Mouse (Mus musculus) MEL (cell line): ENCODE measurements around the gene Olfr1199. TPM values are rescaled to one million over a fixed set of nuclear protein-coding genes. Genes with fewer than 3 reads are reported as not detected.

Experiments
- DNase-seq: peaks from one replicate; pipeline ENCODE4 v3.0.0; 2011; ENCODE audit warnings: low read depth, low spot score
- H3K27ac ChIP-seq: 2 replicates; pipeline ENCODE4 v1.5.1; 2012; ENCODE audit warnings: low read depth, mild to moderate bottlenecking, control low read depth, low read length, moderate library complexity; ENCODE audit not compliant: control insufficient read depth
- H3K27me3 ChIP-seq, 2 experiments: fragments of 150-350 bp in 1 of 2; sonication (generic) in 1 of 2; 2 replicates each; pipeline ENCODE4 v1.6.1; 2012; ENCODE audit warnings: low read length in 2 of 2, mild to moderate bottlenecking in 2 of 2, improper control_type of control experiment in 1 of 2, moderate library complexity in 1 of 2; ENCODE audit not compliant: insufficient read depth in 2 of 2, control insufficient read depth in 1 of 2
- H3K36me3 ChIP-seq, 2 experiments: 2 replicates each; pipeline ENCODE4 v1.6.1; 2012 to 2014; ENCODE audit warnings: low read length in 2 of 2, improper control_type of control experiment in 1 of 2, inconsistent platforms in 1 of 2, mild to moderate bottlenecking in 1 of 2; ENCODE audit not compliant: insufficient read depth in 2 of 2, control insufficient read depth in 1 of 2
- H3K4me1 ChIP-seq, 2 experiments: fragments of 150-350 bp in 1 of 2; sonication (generic) in 1 of 2; 2 replicates each; pipeline ENCODE4 v1.6.1; 2012; ENCODE audit warnings: low read length in 2 of 2, improper control_type of control experiment in 1 of 2, mild to moderate bottlenecking in 1 of 2; ENCODE audit not compliant: insufficient read depth in 2 of 2, control insufficient read depth in 1 of 2
- H3K4me3 ChIP-seq, 2 experiments: fragments of 150-350 bp in 1 of 2; sonication (generic) in 1 of 2; 2 replicates each; pipeline ENCODE4 v1.5.1; 2012; ENCODE audit warnings: low read depth in 2 of 2, low read length in 2 of 2, mild to moderate bottlenecking in 2 of 2, moderate library complexity in 2 of 2, control low read depth in 1 of 2, improper control_type of control experiment in 1 of 2; ENCODE audit not compliant: control insufficient read depth in 1 of 2, insufficient read depth in 1 of 2
- H3K79me2 ChIP-seq: 2 replicates; pipeline ENCODE4 v1.6.1; 2012; ENCODE audit warnings: mild to moderate bottlenecking, low read length, moderate library complexity; ENCODE audit not compliant: control insufficient read depth, poor library complexity, insufficient read depth
- H3K9ac ChIP-seq: 2 replicates; pipeline ENCODE4 v1.6.1; 2012; ENCODE audit warnings: low read depth, mild to moderate bottlenecking, control low read depth, low read length, moderate library complexity; ENCODE audit not compliant: control insufficient read depth, poor library complexity, severe bottlenecking
- H3K9me3 ChIP-seq: fragments of 150-350 bp; sonication (generic); replicated peaks from 2 replicates; pipeline ENCODE4 v1.6.1; 2012; ENCODE audit warnings: mild to moderate bottlenecking, low read length, improper control_type of control experiment, moderate library complexity; ENCODE audit not compliant: insufficient read depth
- BHLHE40 ChIP-seq: IDR thresholded peaks from 2 replicates; pipeline ENCODE4 v1.6.1; 2012; ENCODE audit warnings: low read depth, mild to moderate bottlenecking, inconsistent platforms, low read length, improper control_type of control experiment, borderline replicate concordance
- CHD1 ChIP-seq: IDR thresholded peaks from 2 replicates; pipeline ENCODE4 v1.6.1; 2012; ENCODE audit warnings: low read depth, mild to moderate bottlenecking, inconsistent platforms, low read length, improper control_type of control experiment
- CTCF ChIP-seq, 3 experiments: IDR thresholded peaks in 2 of 3; conservative IDR thresholded peaks in 1 of 3; 2 replicates each; pipeline ENCODE4 v1.5.1; 2011 to 2012; ENCODE audit warnings: low read length in 3 of 3, low read depth in 2 of 3, mild to moderate bottlenecking in 2 of 3, improper control_type of control experiment in 1 of 3, inconsistent platforms in 1 of 3, mixed read lengths in 1 of 3, moderate library complexity in 1 of 3; ENCODE audit not compliant: control insufficient read depth in 1 of 3, insufficient read depth in 1 of 3, poor library complexity in 1 of 3, severe bottlenecking in 1 of 3
- E2F4 ChIP-seq: IDR thresholded peaks from 2 replicates; pipeline ENCODE4 v1.6.1; 2011; ENCODE audit warnings: low read depth, low read length, improper control_type of control experiment, borderline replicate concordance
- EP300 ChIP-seq, 2 experiments: IDR thresholded peaks; 2 replicates each; pipeline ENCODE4 v1.6.1; 2011; ENCODE audit warnings: improper control_type of control experiment in 2 of 2, low read length in 2 of 2, low read depth in 1 of 2, mild to moderate bottlenecking in 1 of 2
- GABPA ChIP-seq: IDR thresholded peaks from 2 replicates; pipeline ENCODE4 v1.6.1; 2012; ENCODE audit warnings: low read depth, mild to moderate bottlenecking, inconsistent platforms, low read length, improper control_type of control experiment, moderate library complexity
- HCFC1 ChIP-seq: IDR thresholded peaks from 2 replicates; pipeline ENCODE4 v1.6.1; 2012; ENCODE audit warnings: low read depth, mild to moderate bottlenecking, inconsistent platforms, low read length, improper control_type of control experiment, moderate library complexity
- JUND ChIP-seq: IDR thresholded peaks from 2 replicates; pipeline ENCODE4 v1.6.1; 2011; ENCODE audit warnings: low read depth, mild to moderate bottlenecking, improper control_type of control experiment, low read length
- KAT2A ChIP-seq: conservative IDR thresholded peaks from 2 replicates; pipeline ENCODE4 v1.6.1; 2012; ENCODE audit warnings: low read depth, low read length, improper control_type of control experiment, inconsistent platforms
- MAFK ChIP-seq: IDR thresholded peaks from 2 replicates; pipeline ENCODE4 v1.6.1; 2011; ENCODE audit warnings: low read depth, mild to moderate bottlenecking, low read length, improper control_type of control experiment, borderline replicate concordance
- MAZ ChIP-seq: IDR thresholded peaks from 2 replicates; pipeline ENCODE4 v1.6.1; 2012; ENCODE audit warnings: low read depth, mild to moderate bottlenecking, inconsistent platforms, low read length, improper control_type of control experiment
- MYB ChIP-seq: IDR thresholded peaks from 2 replicates; pipeline ENCODE4 v1.6.1; 2011; ENCODE audit warnings: mild to moderate bottlenecking, low read depth, low read length, improper control_type of control experiment
- MYC ChIP-seq: IDR thresholded peaks from 2 replicates; pipeline ENCODE4 v1.6.1; 2011; ENCODE audit warnings: low read depth, mild to moderate bottlenecking, low read length, improper control_type of control experiment, moderate library complexity
- POLR2A ChIP-seq, 2 experiments: IDR thresholded peaks; 2 replicates each; pipeline ENCODE4 v1.6.1; 2011 to 2012; ENCODE audit warnings: low read length in 2 of 2, mild to moderate bottlenecking in 2 of 2, control low read depth in 1 of 2, improper control_type of control experiment in 1 of 2, low read depth in 1 of 2, moderate library complexity in 1 of 2; ENCODE audit not compliant: control insufficient read depth in 1 of 2, insufficient read depth in 1 of 2, poor library complexity in 1 of 2
- POLR2AphosphoS5 ChIP-seq: IDR thresholded peaks from 2 replicates; pipeline ENCODE4 v1.6.1; 2012; ENCODE audit warnings: low read depth, borderline replicate concordance, mild to moderate bottlenecking, inconsistent platforms, low read length, moderate library complexity, mixed read lengths
- RAD21 ChIP-seq: IDR thresholded peaks from 2 replicates; pipeline ENCODE4 v1.6.1; 2011; ENCODE audit warnings: mild to moderate bottlenecking, low read depth, low read length, improper control_type of control experiment
- RCOR1 ChIP-seq: IDR thresholded peaks from 2 replicates; pipeline ENCODE4 v1.6.1; 2012; ENCODE audit warnings: low read depth, mild to moderate bottlenecking, inconsistent platforms, low read length, improper control_type of control experiment
- SIN3A ChIP-seq: IDR thresholded peaks from 2 replicates; pipeline ENCODE4 v1.6.1; 2012; ENCODE audit warnings: low read length, improper control_type of control experiment, inconsistent platforms
- SMC3 ChIP-seq: IDR thresholded peaks from 2 replicates; pipeline ENCODE4 v1.6.1; 2011; ENCODE audit warnings: low read depth, low read length, improper control_type of control experiment
- TAL1 ChIP-seq: IDR thresholded peaks from 2 replicates; pipeline ENCODE4 v1.6.1; 2012; ENCODE audit warnings: mild to moderate bottlenecking, inconsistent platforms, low read length, moderate library complexity, mixed read lengths
- UBTF ChIP-seq: IDR thresholded peaks from 2 replicates; pipeline ENCODE4 v1.6.1; 2012; ENCODE audit warnings: low read depth, mild to moderate bottlenecking, inconsistent platforms, low read length, improper control_type of control experiment, moderate library complexity, borderline replicate concordance; ENCODE audit not compliant: insufficient read depth
- USF1 ChIP-seq: IDR thresholded peaks from 2 replicates; pipeline ENCODE4 v1.6.1; 2014; ENCODE audit warnings: low read depth, mild to moderate bottlenecking, inconsistent platforms, low read length, improper control_type of control experiment, moderate library complexity
- ZMIZ1 ChIP-seq: IDR thresholded peaks from 2 replicates; pipeline ENCODE4 v1.6.1; 2012; ENCODE audit warnings: low read depth, mild to moderate bottlenecking, inconsistent platforms, low read length, improper control_type of control experiment, moderate library complexity
- ZNF384 ChIP-seq: IDR thresholded peaks from 2 replicates; pipeline ENCODE4 v1.6.1; 2012; ENCODE audit warnings: low read depth, mild to moderate bottlenecking, inconsistent platforms, low read length, improper control_type of control experiment
- polyA plus RNA-seq, 2 experiments: library from polyadenylated mRNA; stranded (reverse) in 1 of 2; unstranded in 1 of 2; fragments of >175 nt in 1 of 2; fragments of >200 nt in 1 of 2; gene quantifications; 2 replicates each; pipeline versions ENCODE4 v1.2.1 to v1.2.4; 2012; ENCODE audit warnings: low replicate concordance in 2 of 2, low read depth in 1 of 2; ENCODE audit not compliant: insufficient read length in 2 of 2, insufficient read depth in 1 of 2, missing spikeins in 1 of 2
- total RNA-seq: library from RNA; depleted of rRNA; stranded (reverse); fragments of 300-350 nt; gene quantifications from 2 replicates; pipeline ENCODE4 v1.2.3, GENCODE M21; 2012

Olfr1199 gene
- total and polyA plus RNA-seq, 3 experiments, result not detected

DNA sequence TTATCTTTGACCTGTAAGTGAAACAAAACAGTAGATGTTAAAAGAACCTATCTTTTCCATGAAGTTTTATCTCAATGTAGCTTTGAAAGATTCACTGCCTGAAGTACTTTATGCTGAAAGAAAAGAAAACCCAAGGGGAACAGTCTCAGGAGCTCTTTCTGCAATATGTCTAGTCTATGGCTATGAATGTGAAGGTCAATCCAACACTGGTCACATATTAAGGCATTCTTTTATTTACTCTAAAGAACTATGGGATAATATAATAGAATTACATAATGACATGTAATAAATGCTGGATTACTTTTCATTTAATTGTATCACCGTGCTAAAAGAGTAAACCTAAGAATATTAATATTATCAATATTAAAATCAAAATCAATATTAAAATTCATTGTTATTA lies 28.0 kb downstream of the Olfr1199 start, which contains the start of gene Olfr1197:
Gene Olfr1197, minus strand, starts transcription at position 101 of the 400 bp plus-strand sequence.
- H3K4me3 ChIP-seq, result no peak within 1 kb of the TSS
- no peaks in the 10 kb centered on the region for H3K4me1 ChIP-seq
- no peaks in the 10 kb centered on the region for H3K36me3 ChIP-seq
- no peak for DNase-seq
- no peaks in the 10 kb centered on the region for H3K79me2 ChIP-seq
- H3K27me3 ChIP-seq, result no peaks in the 10 kb centered on the region
- no peak within 1 kb of the TSS for H3K27ac ChIP-seq
- TF ChIP-seq ZMIZ1, result no peak
- no peak for TF ChIP-seq CTCF (IDR thresholded peaks at IDR 0.05 in 2 of 3, conservative IDR thresholded peaks at IDR 0.05 in 1 of 3; ENCODE audit: control insufficient read depth in 1 of 3, insufficient read depth in 1 of 3, low read depth in 2 of 3, low read length in 3 of 3, poor library complexity in 1 of 3, severe bottlenecking in 1 of 3)
- TF ChIP-seq HCFC1, result no peak
- TF ChIP-seq RCOR1, result no peak
- TF ChIP-seq KAT2A, result no peak
- TF ChIP-seq SMC3, result no peak
- no peak for TF ChIP-seq POLR2AphosphoS5
- TF ChIP-seq MYC, result no peak
- no peak for TF ChIP-seq BHLHE40
- TF ChIP-seq TAL1, result no peak
- no peak for TF ChIP-seq USF1
- no peak for TF ChIP-seq RAD21
- TF ChIP-seq GABPA, result no peak
- H3K9ac ChIP-seq, result no peak within 1 kb of the TSS
- no peaks in the 10 kb centered on the region for H3K9me3 ChIP-seq

GRCm38 (mm10) chr2:88704497-88704896 lies 55.8 kb downstream of the Olfr1199 start, which contains the start of gene Olfr1196:
Gene Olfr1196, minus strand, starts transcription at chr2:88704597.
- no peaks in the 10 kb centered on the region for H3K36me3 ChIP-seq
- no peaks in the 10 kb centered on the region for H3K79me2 ChIP-seq
- H3K4me1 ChIP-seq, result no peaks in the 10 kb centered on the region
- no peak within 1 kb of the TSS for H3K4me3 ChIP-seq
- H3K9ac ChIP-seq, result no peak within 1 kb of the TSS
- no peaks in the 10 kb centered on the region for H3K27me3 ChIP-seq
- TF ChIP-seq MAZ (no peak), MYB (no peak), TAL1 (no peak), GABPA (no peak), RAD21 (no peak), SMC3 (no peak), POLR2AphosphoS5 (no peak), EP300 (IDR thresholded peaks at IDR 0.05; ENCODE audit: low read depth in 1 of 2, low read length in 2 of 2) (no peak), ZNF384 (no peak), CHD1 (no peak), RCOR1 (no peak), MAFK (no peak), SIN3A (no peak), MYC (no peak), HCFC1 (no peak), E2F4 (no peak), UBTF (no peak), JUND (no peak), POLR2A (IDR thresholded peaks at IDR 0.05; ENCODE audit: control insufficient read depth in 1 of 2, insufficient read depth in 1 of 2, low read depth in 1 of 2, low read length in 2 of 2, poor library complexity in 1 of 2) (no peak)
- DNase-seq, result no peak
- no peaks in the 10 kb centered on the region for H3K9me3 ChIP-seq
- H3K27ac ChIP-seq, result no peak within 1 kb of the TSS
